Mouse (Mus musculus): ENCODE data around the gene Gjb2.

Gene Gjb2

GRCm38 (mm10) chr14:57104106-57105023, at the start of gene Gjb2:
Gene Gjb2, minus strand, starts transcription at chr14:57104702.
- ChIA-PET CTCF (interaction anchor here (0.5 to 3.6 kb wide), 13 partner anchors 8 to 790 kb away, joined by 3 to 23 read pairs (median 4); partner anchors contain the start of gene Gja3 (in 1 of the 4)), POLR2A (interaction anchor here in 3 of 4 experiments (0.5 to 1.1 kb wide), 8 partner anchors 13 to 1504 kb away, joined by 3 read pairs; no protein-coding TSS in a partner anchor)

GRCm38 (mm10) chr14:57145741-57146140, 41.2 kb upstream of the Gjb2 start:
- ChIA-PET CTCF (no interaction called here), POLR2A (interaction anchor here in 1 of 4 experiments (0.9 to 1.5 kb wide), 2 partner anchors 9 to 17 kb away, joined by 5 read pairs; no protein-coding TSS in a partner anchor)

GRCm38 (mm10) chr14:57135265-57135664, 30.8 kb upstream of the Gjb2 start:
- ChIA-PET POLR2A (interaction anchor here in 1 of 4 experiments (0.6 kb wide), 1 partner anchor 522 kb away, joined by 9 read pairs; no protein-coding TSS in a partner anchor), CTCF (no interaction called here)

GRCm38 (mm10) chr14:57133161-57133661, 28.7 kb upstream of the Gjb2 start, which contains the start of gene Gjb6:
Gene Gjb6, minus strand, starts transcription at chr14:57133611.
- POLR2A ChIA-PET: no interaction called here
- CTCF ChIA-PET: no interaction called here

- ChIA-PET POLR2A (no interaction called here), CTCF (interaction anchor here in 1 of 4 experiments (1.4 kb wide), 1 partner anchor 18 kb away, joined by 3 read pairs; no protein-coding TSS in a partner anchor)
Observed at GRCm38 (mm10) chr14:57127383-57127782, 22.9 kb upstream of the Gjb2 start.

DNA sequence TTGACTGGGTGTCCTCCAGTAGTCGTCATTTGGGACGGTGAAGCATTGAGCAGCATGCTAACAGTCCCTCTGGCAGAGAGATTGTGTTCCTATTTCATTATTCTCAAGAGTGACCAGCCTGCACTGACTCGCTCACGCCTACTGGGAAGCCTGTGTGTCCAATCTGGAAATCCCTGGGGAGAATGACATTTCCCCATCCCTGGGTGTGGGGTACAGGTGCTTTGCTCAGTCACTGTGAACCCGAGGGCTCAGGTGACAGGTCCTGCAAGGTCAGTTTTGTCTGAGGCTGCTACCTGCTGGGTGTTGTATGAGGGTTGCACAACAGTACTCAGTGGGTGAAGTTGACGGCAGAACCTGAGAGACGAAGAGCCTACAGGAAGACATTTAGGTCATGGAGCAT, 17.8 kb upstream of the Gjb2 start:
- CTCF ChIA-PET: no interaction called here
- POLR2A ChIA-PET: no interaction called here

DNA sequence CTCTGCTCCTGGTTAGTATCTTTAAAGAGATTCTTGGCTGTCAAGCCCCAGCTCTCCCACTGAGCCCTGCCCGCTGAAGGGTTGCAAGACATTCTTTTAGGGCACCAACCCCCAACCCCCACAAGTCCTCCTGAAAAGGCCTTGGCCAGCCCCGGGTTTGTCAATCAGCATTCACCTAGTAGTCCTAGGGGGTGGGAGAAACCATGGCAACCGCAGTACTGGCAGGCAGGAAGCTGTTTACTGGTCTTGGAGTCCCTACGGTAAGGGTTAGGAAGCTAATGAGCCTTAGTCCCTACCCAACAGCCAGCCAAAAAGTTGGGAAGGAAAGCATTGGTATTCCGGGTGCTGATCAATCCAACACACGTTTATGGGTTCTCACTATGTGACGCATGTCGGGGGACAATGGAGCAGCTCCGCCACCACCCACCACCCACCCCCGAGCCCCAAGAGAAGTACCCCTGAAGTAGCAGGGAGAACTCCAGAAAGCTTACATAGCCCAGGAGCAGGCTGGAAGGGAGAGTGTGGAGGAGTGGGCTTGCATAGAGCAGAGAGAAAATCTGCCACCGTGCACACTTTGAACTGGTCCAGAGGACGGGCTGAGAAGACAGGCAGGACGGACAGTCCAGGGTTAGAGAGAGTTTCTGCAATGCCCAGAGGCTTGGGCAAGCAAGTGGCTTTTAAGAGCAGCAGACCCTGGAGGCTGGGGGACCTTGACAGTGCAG, 11.5 kb upstream of the Gjb2 start, which contains the start of gene Gm4491:
Gene Gm4491 (minus strand): TSS at position 61 of the 722 bp plus-strand sequence.
- ChIA-PET POLR2A (interaction anchor here in 1 of 4 experiments (1.2 kb wide), 1 partner anchor 15 kb away, joined by 4 read pairs; no protein-coding TSS in a partner anchor), CTCF (interaction anchor here in 1 of 4 experiments (0.9 kb wide), 1 partner anchor 219 kb away, joined by 3 read pairs; no protein-coding TSS in a partner anchor)

DNA sequence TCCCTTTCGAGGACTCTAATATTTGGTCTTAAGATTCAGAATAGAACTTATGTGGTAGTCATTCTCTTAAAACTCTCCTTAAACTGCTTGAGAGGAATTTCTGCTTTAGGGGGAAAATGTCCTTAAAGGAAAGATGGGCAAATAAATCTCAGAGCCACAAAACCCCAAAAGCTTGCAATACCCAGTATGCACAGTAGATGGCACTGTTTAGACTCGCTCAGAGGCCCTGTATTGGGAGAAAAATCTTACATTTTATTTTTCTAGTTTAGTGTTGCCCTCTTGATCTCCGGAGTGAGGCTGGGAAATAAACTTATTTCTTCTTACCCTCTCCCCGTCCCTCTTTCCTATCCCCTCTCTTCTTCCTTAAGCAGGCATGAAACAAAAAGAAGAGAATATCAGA, 4.7 kb upstream of the Gjb2 start:
- ChIA-PET POLR2A (interaction anchor here in 1 of 4 experiments (0.9 kb wide), 1 partner anchor 73 kb away, joined by 5 read pairs; no protein-coding TSS in a partner anchor), CTCF (interaction anchor here (0.5 to 1.8 kb wide), 6 partner anchors 18 to 481 kb away, joined by 3 to 7 read pairs (median 4); no protein-coding TSS in a partner anchor)

- ChIA-PET CTCF (no interaction called here), POLR2A (no interaction called here)
Observed at GRCm38 (mm10) chr14:57107916-57108315, 3.4 kb upstream of the Gjb2 start.

GRCm38 (mm10) chr14:57107091-57107490, 2.6 kb upstream of the Gjb2 start:
- CTCF ChIA-PET: interaction anchor here in 1 of 4 experiments (3.6 kb wide), 1 partner anchor 255 kb away, joined by 13 read pairs; no protein-coding TSS in a partner anchor
- POLR2A ChIA-PET: interaction anchor here in 2 of 4 experiments (0.6 to 2.0 kb wide), 2 partner anchors 24 to 207 kb away, joined by 4 to 8 read pairs; no protein-coding TSS in a partner anchor

GRCm38 (mm10) chr14:57105721-57106120, 1.2 kb upstream of the Gjb2 start:
- CTCF ChIA-PET: interaction anchor here (0.5 to 3.6 kb wide), 7 partner anchors 13 to 1587 kb away, joined by 3 to 13 read pairs (median 4); partner anchors contain the start of gene Gja3 (in 1 of the 4)
- POLR2A ChIA-PET: interaction anchor here in 2 of 4 experiments (0.6 to 2.0 kb wide), 3 partner anchors 23 to 336 kb away, joined by 3 to 4 read pairs (median 3); no protein-coding TSS in a partner anchor

DNA sequence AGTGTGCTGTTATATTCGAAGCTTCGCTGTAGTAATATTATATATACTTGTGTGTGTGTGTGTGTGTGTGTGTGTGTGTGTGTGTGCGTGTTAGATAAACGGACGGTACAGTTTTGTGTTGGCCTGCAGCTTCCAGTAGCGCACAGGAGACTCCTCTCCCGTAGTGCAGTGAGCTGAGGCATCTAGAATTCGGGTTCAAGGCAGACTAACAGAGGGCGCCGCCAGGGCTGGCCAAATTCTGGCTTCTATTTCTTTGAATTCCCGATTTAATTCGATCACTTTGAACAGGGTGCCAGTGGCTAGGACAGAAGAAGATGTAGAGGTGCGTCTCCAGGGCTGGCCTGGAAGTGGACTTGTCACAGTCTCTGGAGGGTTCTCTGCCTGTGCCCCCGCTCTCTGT, 609 bp upstream of the Gjb2 start:
- CTCF ChIA-PET: interaction anchor here (0.5 to 3.6 kb wide), 9 partner anchors 12 to 1587 kb away, joined by 3 to 13 read pairs (median 5); partner anchors contain the start of gene Gja3 (in 1 of the 4)
- POLR2A ChIA-PET: interaction anchor here in 3 of 4 experiments (0.5 to 2.0 kb wide), 7 partner anchors 18 to 1503 kb away, joined by 3 to 4 read pairs (median 3); no protein-coding TSS in a partner anchor

- CTCF ChIA-PET: interaction anchor here (0.5 to 3.6 kb wide), 6 partner anchors 68 to 532 kb away, joined by 3 to 13 read pairs (median 4); no protein-coding TSS in a partner anchor
Observed at GRCm38 (mm10) chr14:57103711-57104105, 794 bp downstream of the Gjb2 start.

GRCm38 (mm10) chr14:57103121-57103520, 1.4 kb downstream of the Gjb2 start:
- ChIA-PET CTCF (interaction anchor here in 2 of 4 experiments (0.6 to 0.8 kb wide), 2 partner anchors 153 to 531 kb away, joined by 3 to 12 read pairs; no protein-coding TSS in a partner anchor), POLR2A (interaction anchor here in 2 of 4 experiments (0.6 to 0.8 kb wide), 3 partner anchors 12 to 502 kb away, joined by 3 to 6 read pairs (median 3); no protein-coding TSS in a partner anchor)

More at GRCm38 (mm10) chr14:57103711-57104105, 794 bp downstream of the Gjb2 start:
- POLR2A ChIA-PET: interaction anchor here in 2 of 4 experiments (0.6 to 0.8 kb wide), 5 partner anchors 13 to 501 kb away, joined by 3 to 6 read pairs (median 3); no protein-coding TSS in a partner anchor

GRCm38 (mm10) chr14:57101623-57102022, 2.9 kb downstream of the Gjb2 start:
- ChIA-PET POLR2A (interaction anchor here in 1 of 4 experiments (0.5 to 0.6 kb wide), 2 partner anchors 10 to 534 kb away, joined by 3 read pairs; no protein-coding TSS in a partner anchor), CTCF (no interaction called here)

- ChIA-PET POLR2A (no interaction called here), CTCF (interaction anchor here in 1 of 4 experiments (0.6 to 0.7 kb wide), 3 partner anchors 8 to 276 kb away, joined by 3 to 23 read pairs (median 3); partner anchors contain the start of gene Gjb2)
Observed at GRCm38 (mm10) chr14:57095855-57096254, 8.6 kb downstream of the Gjb2 start.

DNA sequence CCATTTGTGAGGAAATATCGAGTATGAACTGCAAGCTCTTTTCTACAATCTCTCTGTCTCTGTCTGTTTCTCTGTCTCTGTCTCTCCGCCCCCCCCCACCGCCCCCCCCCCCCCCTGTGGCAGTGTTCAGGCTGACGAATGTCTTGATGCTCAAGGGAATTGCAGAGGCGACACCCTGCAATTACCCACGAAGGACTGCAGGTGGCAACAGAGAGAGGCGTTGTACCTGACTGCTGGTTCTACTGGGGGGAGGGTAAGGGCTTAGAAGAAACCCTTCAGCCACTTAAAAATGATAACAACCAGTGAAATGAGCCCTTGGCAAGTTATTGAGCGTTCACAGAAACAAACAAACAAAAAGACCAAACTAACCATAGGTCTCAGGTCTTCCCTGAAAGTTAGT, 11.5 kb downstream of the Gjb2 start:
- ChIA-PET POLR2A (interaction anchor here in 1 of 4 experiments (0.6 to 1.4 kb wide), 3 partner anchors 35 to 247 kb away, joined by 3 to 5 read pairs (median 3); partner anchors contain the start of gene Gja3), CTCF (interaction anchor here (0.7 to 1.6 kb wide), 10 partner anchors 12 to 501 kb away, joined by 3 to 8 read pairs (median 3); partner anchors contain the start of gene Gjb2 (in 1 of the 4))

- ChIA-PET CTCF (no interaction called here), POLR2A (no interaction called here)
Observed at GRCm38 (mm10) chr14:57090001-57090400, 14.5 kb downstream of the Gjb2 start.

Measured in embryonic stem cell, embryonic (primary cell).